Mouse (Mus musculus) v-Abl transformed pro-B cells (cell line): ENCODE data around the gene Ing3.

ENCODE experiments used
- in situ Hi-C, 2 experiments: fragments of 400-800 bp; cut with MboI; formaldehyde crosslinking; loops; one replicate each; pipeline ENCODE4 v1.15.1; 2025; ENCODE audit not compliant: unreplicated experiment in 2 of 2

The Ing3 gene

GRCm38 (mm10) chr6:21949226-21949731 is at the start of gene Ing3:
TSS of gene Ing3 (plus strand) at chr6:21949571.
- in situ Hi-C loops = loop anchor here in 1 of 2 experiments (25.0 kb wide), 1 partner anchor 363 kb away; no protein-coding TSS in a partner anchor

- in situ Hi-C loops = no loop called here
These were observed 39.7 kb upstream of the Ing3 start for GRCm38 (mm10) chr6:21909720-21910119.

GRCm38 (mm10) chr6:21910804-21911203 is 38.6 kb upstream of the Ing3 start:
- in situ Hi-C loops = no loop called here

GRCm38 (mm10) chr6:21916591-21916990 is 32.8 kb upstream of the Ing3 start:
- in situ Hi-C loops = no loop called here

GRCm38 (mm10) chr6:21924150-21924549 is 25.2 kb upstream of the Ing3 start:
- in situ Hi-C loops = loop anchor here in 1 of 2 experiments (10.0 kb wide), 1 partner anchor 141 kb away; no protein-coding TSS in a partner anchor

- in situ Hi-C loops = loop anchor here in 1 of 2 experiments (25.0 kb wide), 1 partner anchor 374 kb away; no protein-coding TSS in a partner anchor
These were observed 11.3 kb upstream of the Ing3 start for GRCm38 (mm10) chr6:21937981-21938635.

- in situ Hi-C loops = loop anchor here (10.0 to 25.0 kb wide), 3 partner anchors 362 to 512 kb away; no protein-coding TSS in a partner anchor
These were observed 539 bp downstream of the Ing3 start for GRCm38 (mm10) chr6:21949771-21950448.

GRCm38 (mm10) chr6:21950676-21951075 is 1.3 kb downstream of the Ing3 start:
- in situ Hi-C loops = loop anchor here in 1 of 2 experiments (10.0 to 25.0 kb wide), 2 partner anchors 384 to 512 kb away; no protein-coding TSS in a partner anchor

GRCm38 (mm10) chr6:21955468-21955867 is 6.1 kb downstream of the Ing3 start:
- in situ Hi-C loops = loop anchor here in 1 of 2 experiments (10.0 to 25.0 kb wide), 2 partner anchors 379 to 507 kb away; no protein-coding TSS in a partner anchor

- in situ Hi-C loops = loop anchor here in 1 of 2 experiments (10.0 to 25.0 kb wide), 2 partner anchors 376 to 503 kb away; no protein-coding TSS in a partner anchor
These were observed 9.6 kb downstream of the Ing3 start for GRCm38 (mm10) chr6:21958922-21959321.

GRCm38 (mm10) chr6:21959909-21960308 is 10.5 kb downstream of the Ing3 start:
- in situ Hi-C loops = loop anchor here in 1 of 2 experiments (10.0 to 25.0 kb wide), 2 partner anchors 375 to 502 kb away; no protein-coding TSS in a partner anchor

GRCm38 (mm10) chr6:21977532-21977931 is 28.2 kb downstream of the Ing3 start:
- in situ Hi-C loops = no loop called here

GRCm38 (mm10) chr6:21981114-21981513 is 31.7 kb downstream of the Ing3 start:
- in situ Hi-C loops = no loop called here

- in situ Hi-C loops = no loop called here
These were observed 35.8 kb downstream of the Ing3 start for GRCm38 (mm10) chr6:21984990-21985731.

GRCm38 (mm10) chr6:21985732-21986540 is 36.6 kb downstream of the Ing3 start, which contains the start of gene Cped1:
TSS of gene Cped1 (plus strand) at chr6:21985916.
- in situ Hi-C loops = no loop called here

- in situ Hi-C loops = no loop called here
These were observed 37.4 kb downstream of the Ing3 start for GRCm38 (mm10) chr6:21986660-21987331.

GRCm38 (mm10) chr6:21987554-21987953 is 38.2 kb downstream of the Ing3 start:
- in situ Hi-C loops = no loop called here

GRCm38 (mm10) chr6:21988296-21988695 is 38.9 kb downstream of the Ing3 start:
- in situ Hi-C loops = no loop called here

GRCm38 (mm10) chr6:21989081-21989480 is 39.7 kb downstream of the Ing3 start:
- in situ Hi-C loops = no loop called here
